Mouse (Mus musculus) liver, adult 2 months (tissue): ENCODE data around the gene Asgr2.

Source experiments
- CTCF ChIP-seq: fragments of 200-500 bp; IDR thresholded peaks from 2 replicates; pipeline ENCODE4 v1.5.1; 2011; ENCODE audit warnings: low read depth, low read length, control low read depth
- POLR2A ChIP-seq: fragments of 200-500 bp; IDR thresholded peaks from 2 replicates; pipeline ENCODE4 v1.6.1; 2011; ENCODE audit warnings: low read length, control low read depth; ENCODE audit not compliant: insufficient read depth; ENCODE audit errors: extremely low read depth

DNA sequence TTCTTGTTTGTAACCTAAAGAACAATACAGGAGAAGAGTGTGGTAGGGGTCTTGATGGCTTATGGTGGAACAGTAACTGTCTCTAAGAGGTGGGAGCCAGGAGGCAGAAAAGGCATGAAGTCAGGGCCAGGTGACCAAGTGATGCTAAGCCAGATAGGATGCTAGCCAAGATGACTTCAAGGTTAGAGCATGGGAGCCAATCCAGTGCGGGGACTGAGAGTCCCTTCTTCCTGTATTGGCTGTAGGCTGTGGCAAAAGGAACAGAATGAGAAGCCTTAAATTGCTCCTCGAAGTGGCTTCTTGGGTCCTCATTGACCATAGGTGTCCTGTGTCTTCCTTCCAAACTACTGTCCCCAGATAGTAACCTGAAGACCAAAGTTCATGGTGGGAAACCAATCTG, 6.7 kb downstream of the Asgr2 start:
- TF ChIP-seq POLR2A, result no peak
- TF ChIP-seq CTCF, result no peak
